In the genomic region with DNA sequence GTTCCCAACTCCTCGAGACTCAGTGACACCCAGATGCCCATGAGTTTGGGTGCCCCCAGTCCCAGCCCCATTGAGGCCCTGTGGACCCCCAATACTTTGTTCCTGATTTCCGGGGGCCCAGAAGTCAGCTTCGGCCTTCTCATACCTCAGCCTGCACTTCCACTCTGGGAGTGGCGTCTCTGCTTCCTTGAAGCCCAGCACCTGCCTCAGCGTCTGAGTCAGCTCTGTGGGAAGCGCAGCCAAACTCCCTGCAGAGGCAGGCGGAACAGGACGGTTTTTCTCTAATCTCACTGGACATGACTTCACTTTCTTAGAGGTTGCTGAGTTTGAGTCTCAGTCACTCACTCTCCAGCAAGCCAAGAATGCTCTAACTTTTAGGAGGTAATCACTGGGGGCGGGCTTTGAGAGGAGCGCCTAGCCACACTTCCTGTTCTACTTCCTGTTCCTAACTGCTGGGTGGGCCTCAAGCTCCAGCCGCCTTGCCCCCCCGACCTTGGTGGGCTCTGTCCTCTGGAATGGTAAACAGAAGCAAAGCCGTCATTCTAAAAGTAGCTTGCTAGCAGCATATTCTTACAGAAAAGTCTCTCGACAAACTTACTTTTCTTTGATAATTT, we compare ENCODE assay signal across 9 mouse cellular contexts. TPM values are rescaled to one million over a fixed set of nuclear protein-coding genes. Genes with fewer than 3 reads are reported as not detected.
A peak's percentile ranks its signal among the peaks of the same experiment; 100 is the strongest.
DNase-seq lines count a peak whose midpoint lies in the region; ATAC-seq lines count a peak whose summit lies in the region.
"Had no signal": no experiment of that assay in that cellular context is flagged by ENCODE, and none has a peak within 500 bp of the region (broad histone marks: within the 10 kb centered on the region; RNA-seq: fewer than 3 reads in every experiment).

No protein-coding gene starts in this region.

- peak; percentile 11 for DNase-seq in lung, postnatal 10 days
- no peak for DNase-seq in lung, adult 18-20 months
- peak; percentile 59 for DNase-seq in thymus, postnatal 4 days
- no peak for DNase-seq in kidney, adult 8-10 months
- no peak for DNase-seq in frontal cortex, postnatal 10 days (ENCODE audit: low spot score in 2 of 2)
- DNase-seq: cerebellum, adult 11 months; right cerebral cortex, adult 18-20 months had no signal

- peak; percentile 68 for ATAC-seq in activated CD4-positive, CD25-positive, alpha-beta regulatory T cell, adult 4 months
- peak; percentile 77 for ATAC-seq in megakaryocyte, adult 5-6 weeks (ENCODE audit: poor library complexity, severe bottlenecking)

RNA-seq across cellular contexts. Expression of a gene that starts 35.5 kb away (rescaled TPM):
- 1 to 10 TPM in 1 of 2 experiments, under 1 TPM in 1; 0.33 to 1.1 TPM for polyA plus RNA-seq in activated CD4-positive, CD25-positive, alpha-beta regulatory T cell, adult 4 months (2017; shearing (Covaris generic))
- total RNA-seq in megakaryocyte, adult 5-6 weeks (2015), result 0.09 TPM in 1 of 2 replicates, not detected in the other
- total RNA-seq in megakaryocyte, adult 5-6 weeks (2017), result 0.12 and 0.37 TPM in 2 replicates

RNA-seq across cellular contexts. Expression of a gene that starts 57.7 kb away (rescaled TPM):
- 10 to 100 TPM; 15.4 to 17.1 TPM for polyA plus RNA-seq in activated CD4-positive, CD25-positive, alpha-beta regulatory T cell, adult 4 months (2017; shearing (Covaris generic))
- total RNA-seq in megakaryocyte, adult 5-6 weeks (2015), result 14.4 and 18.6 TPM in 2 replicates
- total RNA-seq in megakaryocyte, adult 5-6 weeks (2017), result 21.2 and 28.0 TPM in 2 replicates

RNA-seq across cellular contexts. Expression of a gene that starts 57.8 kb away (rescaled TPM):
- polyA plus RNA-seq in activated CD4-positive, CD25-positive, alpha-beta regulatory T cell, adult 4 months (2017; shearing (Covaris generic)), result 10 to 100 TPM; 77.3 to 80.5 TPM
- total RNA-seq in megakaryocyte, adult 5-6 weeks (2015), result 19.4 and 21.5 TPM in 2 replicates
- 15.1 and 15.7 TPM in 2 replicates for total RNA-seq in megakaryocyte, adult 5-6 weeks (2017)

Comparison
In these comparisons a context has a peak if more than half of its experiments do, and no peak if none do; other contexts are left out.
1. DNase-seq: peak in lung, postnatal 10 days (single experiment) and thymus, postnatal 4 days (single experiment); none in lung, adult 18-20 months (0 of 2), kidney, adult 8-10 months (0 of 2) and frontal cortex, postnatal 10 days (0 of 2).